Mouse (Mus musculus): ENCODE data around the gene Hint3. TPM values are rescaled to one million over a fixed set of nuclear protein-coding genes. Genes with fewer than 3 reads are reported as not detected.

Hint3 gene
- 9.9 and 10.4 TPM in 2 replicates for polyA plus RNA-seq (2012; rRNA removed)

GRCm38 (mm10) chr10:30629513-30629912, at the start of gene Hint3:
Hint3 (minus strand) TSS chr10:30629632.

GRCm38 (mm10) chr10:30600542-30600966, 28.9 kb downstream of the Hint3 start, which contains the start of gene Trmt11:
Trmt11 (minus strand) TSS chr10:30600749.

Other genes with a start within 250 kb of the Hint3 start
- gene Trmt11, start 28.9 kb downstream of the Hint3 start, polyA plus RNA-seq (2012; rRNA removed): 8.4 and 8.5 TPM in 2 replicates
- 15.3 and 17.0 TPM in 2 replicates for gene Ncoa7, start 173.7 kb upstream of the Hint3 start, polyA plus RNA-seq (2012; rRNA removed)
- gene Hey2, start 213.2 kb upstream of the Hint3 start, polyA plus RNA-seq (2012; rRNA removed): 9.1 and 9.6 TPM in 2 replicates